Mouse (Mus musculus) heart, adult 2 months (tissue): ENCODE measurements around the gene Stxbp1.

ENCODE experiments used
- CTCF ChIP-seq: fragments of 200-600 bp; IDR thresholded peaks from 2 replicates; pipeline ENCODE4 v1.8.1; 2022; ENCODE audit warnings: antibody characterized with exemption, mild to moderate bottlenecking, moderate library complexity
- EP300 ChIP-seq: fragments of 200-500 bp; IDR thresholded peaks from 2 replicates; pipeline ENCODE4 v1.6.1; 2011; ENCODE audit warnings: low read depth, low read length, control low read depth; ENCODE audit not compliant: insufficient read depth
- POLR2A ChIP-seq: fragments of 200-500 bp; IDR thresholded peaks from 2 replicates; pipeline ENCODE4 v1.6.1; 2011; ENCODE audit warnings: mild to moderate bottlenecking, low read depth, low read length, control low read depth; ENCODE audit not compliant: insufficient read depth

- TF ChIP-seq CTCF: no peak
- TF ChIP-seq POLR2A: no peak
- no peak for TF ChIP-seq EP300
Measured at GRCm38 (mm10) chr2:32835588-32835987, 11.5 kb downstream of the Stxbp1 start.
